Mouse (Mus musculus) heart, embryonic 16.5 days (tissue): ENCODE measurements around the gene Crabp2. TPM values are rescaled to one million over a fixed set of nuclear protein-coding genes. Genes with fewer than 3 reads are reported as not detected.

ENCODE experiments used
- ATAC-seq: fragments of 200-750 bp; cut with Nextera tagmentation; replicated peaks from 2 replicates; pipeline ENCODE4 v1.8.0; 2017; ENCODE audit warnings: moderate number of reproducible peaks; ENCODE audit not compliant: insufficient read depth, low FRiP score; ENCODE audit errors: extremely low read depth
- H3K27ac ChIP-seq: fragments of 300-500 bp; sonication (generic); 2 replicates; pipeline ENCODE4 v1.5.1; 2014; ENCODE audit warnings: mild to moderate bottlenecking, low read length, control low read depth, moderate library complexity
- H3K27me3 ChIP-seq: fragments of 300-500 bp; sonication (generic); 2 replicates; pipeline ENCODE4 v1.6.1; 2014; ENCODE audit warnings: low read length, mixed read lengths; ENCODE audit not compliant: control insufficient read depth, insufficient read depth
- H3K36me3 ChIP-seq: fragments of 300-500 bp; sonication (generic); 2 replicates; pipeline ENCODE4 v1.6.1; 2014; ENCODE audit not compliant: control insufficient read depth, insufficient read depth
- H3K4me1 ChIP-seq: fragments of 300-500 bp; sonication (generic); 2 replicates; pipeline ENCODE4 v1.6.1; 2014; ENCODE audit warnings: low read length, mixed read lengths; ENCODE audit not compliant: control insufficient read depth, insufficient read depth
- H3K4me2 ChIP-seq: fragments of 300-500 bp; sonication (generic); 2 replicates; pipeline ENCODE4 v1.6.1; 2014; ENCODE audit warnings: low read depth, mild to moderate bottlenecking, control low read depth, low read length
- H3K4me3 ChIP-seq: fragments of 300-500 bp; sonication (generic); 2 replicates; pipeline ENCODE4 v1.5.1; 2014; ENCODE audit warnings: mild to moderate bottlenecking, control low read depth, low read length
- H3K9ac ChIP-seq: fragments of 300-500 bp; sonication (generic); 2 replicates; pipeline ENCODE4 v1.6.1; 2014; ENCODE audit warnings: low read length, control low read depth
- H3K9me3 ChIP-seq: fragments of 300-500 bp; sonication (generic); replicated peaks from 2 replicates; pipeline ENCODE4 v1.6.1; 2016; ENCODE audit warnings: low read length; ENCODE audit not compliant: control insufficient read depth
- WGBS: fragments of 180-500 bp; shearing (Covaris S2); extraction: QIAGEN DNeasy Blood & Tissue Kit; methylation state at CpG from one replicate; pipeline ENCODE4 v1.1.7; 2014; 5-methylcytosine and 5-hydroxymethylcytosine counted together
- polyA plus RNA-seq: library from polyadenylated mRNA; unstranded; fragments of >200 nt; fragmentation: Nextera tagmentation; extraction: Ambion mirVana; gene quantifications from 2 replicates; pipeline ENCODE4 v1.2.1, GENCODE M21; 2015

Crabp2 gene
- polyA plus RNA-seq, 1 experiment from 2014 or later = 10.1 TPM

GRCm38 (mm10) chr3:87996401-87996800, 47.9 kb downstream of the Crabp2 start:
- no peak for ATAC-seq
- WGBS = 5% methylated on average over 15 of the region's 15 CpGs
- peaks cover 18% of the 10 kb centered on the region for H3K4me1 ChIP-seq
- H3K9ac ChIP-seq = no peak overlapping the region
- H3K9me3 ChIP-seq = no peaks in the 10 kb centered on the region
- no peak overlapping the region for H3K4me2 ChIP-seq
- no peak overlapping the region for H3K27ac ChIP-seq
- H3K27me3 ChIP-seq = peaks cover 97% of the 10 kb centered on the region
- H3K36me3 ChIP-seq = no peaks in the 10 kb centered on the region
- H3K4me3 ChIP-seq = no peak overlapping the region

GRCm38 (mm10) chr3:87996971-87997614, 48.6 kb downstream of the Crabp2 start:
- peak overlapping the region; percentile 53 for H3K9ac ChIP-seq
- WGBS = under 1% methylated on average over 49 of the region's 49 CpGs
- ATAC-seq = no peak

GRCm38 (mm10) chr3:87998747-87999146, 50.3 kb downstream of the Crabp2 start:
- H3K9ac ChIP-seq = no peak overlapping the region
- no peak overlapping the region for H3K27ac ChIP-seq
- no peaks in the 10 kb centered on the region for H3K36me3 ChIP-seq
- H3K4me1 ChIP-seq = peaks cover 18% of the 10 kb centered on the region
- 8% methylated on average over 7 of the region's 7 CpGs for WGBS
- no peak for ATAC-seq
- H3K27me3 ChIP-seq = peaks cover 96% of the 10 kb centered on the region
- no peak overlapping the region for H3K4me2 ChIP-seq
- no peak overlapping the region for H3K4me3 ChIP-seq
- no peaks in the 10 kb centered on the region for H3K9me3 ChIP-seq

More at GRCm38 (mm10) chr3:87996971-87997614, 48.6 kb downstream of the Crabp2 start:
- H3K36me3 ChIP-seq = no peaks in the 10 kb centered on the region
- no peaks in the 10 kb centered on the region for H3K9me3 ChIP-seq
- peak overlapping the region; percentile 46 for H3K4me3 ChIP-seq
- H3K4me2 ChIP-seq = peak overlapping the region; percentile 60
- no peak overlapping the region for H3K27ac ChIP-seq
- H3K27me3 ChIP-seq = peaks cover 100% of the 10 kb centered on the region
- H3K4me1 ChIP-seq = peaks cover 18% of the 10 kb centered on the region

- 1% methylated on average over 38 of the region's 38 CpGs for WGBS
- ATAC-seq = no peak
- no peaks in the 10 kb centered on the region for H3K9me3 ChIP-seq
- no peak overlapping the region for H3K27ac ChIP-seq
- H3K4me3 ChIP-seq = peak overlapping the region; percentile 46
- peaks cover 18% of the 10 kb centered on the region for H3K4me1 ChIP-seq
- H3K27me3 ChIP-seq = peaks cover 92% of the 10 kb centered on the region
- H3K36me3 ChIP-seq = no peaks in the 10 kb centered on the region
- H3K4me2 ChIP-seq = peak overlapping the region; percentile 67
- no peak overlapping the region for H3K9ac ChIP-seq
Measured at GRCm38 (mm10) chr3:87999243-87999895, 50.9 kb downstream of the Crabp2 start.

- peaks cover 84% of the 10 kb centered on the region for H3K27me3 ChIP-seq
- no peak for ATAC-seq
Measured at GRCm38 (mm10) chr3:88000181-88000580, 51.7 kb downstream of the Crabp2 start, which contains the start of gene Bcan. TSS of gene Bcan (minus strand) at chr3:88000230.

GRCm38 (mm10) chr3:88000816-88001595, 52.5 kb downstream of the Crabp2 start:
- Histone ChIP-seq H3K9me3 (no peaks in the 10 kb centered on the region; the same call in 1 of the 2 replicates), H3K4me2 (no peak overlapping the region), H3K27me3 (peaks cover 76% of the 10 kb centered on the region), H3K27ac (no peak overlapping the region), H3K36me3 (no peaks in the 10 kb centered on the region), H3K4me1 (peaks cover 18% of the 10 kb centered on the region), H3K9ac (no peak overlapping the region), H3K4me3 (peak overlapping the region; percentile 46; the same call in 1 of the 2 replicates)
- no peak for ATAC-seq
- 17% methylated on average over 11 of the region's 11 CpGs for WGBS

More at GRCm38 (mm10) chr3:88000181-88000580, 51.7 kb downstream of the Crabp2 start, which contains the start of gene Bcan:
- 1% methylated on average over 39 of the region's 39 CpGs for WGBS
- peak within 1 kb of the TSS; percentile 33 for H3K9ac ChIP-seq
- no peak within 1 kb of the TSS for H3K27ac ChIP-seq
- H3K9me3 ChIP-seq = no peaks in the 10 kb centered on the region
- peaks cover 18% of the 10 kb centered on the region for H3K4me1 ChIP-seq
- H3K4me2 ChIP-seq = peak within 1 kb of the TSS; percentile 67
- no peaks in the 10 kb centered on the region for H3K36me3 ChIP-seq
- H3K4me3 ChIP-seq = peak within 1 kb of the TSS; percentile 46

- H3K4me3 ChIP-seq = no peak overlapping the region
- 3% methylated on average over 17 of the region's 17 CpGs for WGBS
- H3K9ac ChIP-seq = no peak overlapping the region
- H3K4me1 ChIP-seq = peaks cover 18% of the 10 kb centered on the region; the same call in 1 of the 2 replicates
- H3K4me2 ChIP-seq = no peak overlapping the region
- H3K9me3 ChIP-seq = no peaks in the 10 kb centered on the region; the same call in 1 of the 2 replicates
- no peak overlapping the region for H3K27ac ChIP-seq
- no peaks in the 10 kb centered on the region for H3K36me3 ChIP-seq
- peaks cover 61% of the 10 kb centered on the region for H3K27me3 ChIP-seq
- ATAC-seq = 0 out of 2 replicates have a peak, but pooled peaks have one; percentile 19
Measured at GRCm38 (mm10) chr3:88002291-88002976, 54.0 kb downstream of the Crabp2 start.
